Mouse (Mus musculus) c-Kit-positive CD71-negative TER-119-negative erythroid progenitor cells, embryonic 14.5 days (primary cell): ENCODE data around the gene Bco2.
A peak's percentile ranks its signal among the peaks of the same experiment; 100 is the strongest.

ENCODE experiments used
- DNase-seq: peaks from one replicate; pipeline ENCODE4 v3.0.0-alpha.2; 2013; ENCODE audit warnings: low read depth

Gene Bco2

DNA sequence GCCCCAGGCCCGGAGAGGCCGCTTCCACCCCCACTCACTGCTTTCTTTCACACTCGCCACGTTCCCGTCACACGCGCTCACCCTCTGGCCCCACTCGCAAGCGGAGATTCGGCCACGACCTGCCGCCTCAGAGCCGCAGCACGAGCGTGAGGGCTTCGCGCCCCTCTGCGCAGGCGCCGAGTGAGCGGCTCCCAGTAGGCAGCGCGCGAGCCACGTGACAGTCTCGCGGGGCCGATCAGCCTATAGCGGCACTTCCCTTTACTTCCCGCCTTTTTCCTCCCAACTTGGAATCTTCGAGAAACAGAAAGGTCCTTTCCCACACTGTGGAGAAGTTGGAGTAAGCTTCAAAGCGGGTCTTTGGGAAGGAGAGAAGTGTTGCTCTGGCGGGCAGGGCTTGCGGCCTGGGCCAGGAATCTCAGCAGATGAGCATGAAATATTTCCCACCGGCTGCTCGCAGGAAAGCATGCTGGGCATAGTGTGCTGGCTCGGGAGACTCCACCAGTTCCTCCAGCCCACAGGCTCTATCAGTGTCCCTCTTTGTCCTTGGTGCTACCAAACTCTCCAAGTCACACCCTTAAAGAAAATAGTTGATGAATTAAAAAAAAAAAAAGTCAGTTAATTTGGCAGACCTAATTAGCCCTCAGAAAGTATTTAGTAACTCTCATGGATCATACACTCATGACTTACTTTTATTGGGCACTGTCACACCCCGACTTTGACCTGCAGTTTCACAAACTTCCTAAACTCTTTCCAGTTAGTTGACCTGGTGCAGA, 6.3 kb upstream of the Bco2 start, which contains the start of gene Tex12:
Gene Tex12 (minus strand): TSS at position 181 of the 773 bp plus-strand sequence.
- no peak for DNase-seq

DNA sequence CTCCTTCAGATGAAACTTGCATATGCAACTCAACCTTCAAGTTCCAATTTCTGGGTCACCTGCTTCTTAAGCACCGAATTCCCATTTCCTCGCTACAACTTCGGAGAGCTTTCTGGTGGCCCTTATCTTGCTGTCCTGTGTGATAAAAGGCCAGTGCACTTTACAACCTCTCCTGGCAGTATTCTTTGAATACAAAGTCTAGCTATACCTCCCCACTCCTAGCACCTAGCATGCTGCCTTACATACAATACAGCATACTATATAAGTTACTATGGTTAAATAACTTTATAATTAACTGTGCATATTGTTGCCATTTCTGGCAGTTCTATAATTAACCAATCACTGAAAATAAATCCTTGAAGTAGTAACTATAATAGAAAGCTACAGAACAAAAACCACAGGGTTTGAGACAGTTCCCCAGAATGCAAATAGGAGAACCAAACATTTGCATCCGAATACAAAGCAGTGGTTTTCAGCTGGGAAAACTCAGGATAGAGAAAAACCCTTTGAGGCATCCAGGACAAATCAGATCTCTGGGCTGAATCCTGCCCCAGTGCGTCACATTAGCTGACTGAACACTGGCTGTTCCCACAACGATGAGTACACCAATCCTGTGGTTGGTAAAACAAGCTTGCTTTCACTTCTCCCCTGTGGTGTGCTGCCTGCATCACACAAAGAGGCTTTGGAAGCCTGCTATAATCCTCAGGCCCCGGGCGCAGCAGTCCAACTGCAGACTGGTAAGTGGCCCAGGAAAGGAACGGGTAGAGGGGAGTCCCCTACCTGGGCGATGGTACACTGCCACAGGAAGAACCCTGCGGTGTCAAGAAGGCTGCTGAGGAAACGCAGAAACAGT, 514 bp downstream of the Bco2 start, which contains the start of gene Il18:
Gene Il18 (plus strand): TSS at position 587 of the 853 bp plus-strand sequence.
- DNase-seq = no peak

DNA sequence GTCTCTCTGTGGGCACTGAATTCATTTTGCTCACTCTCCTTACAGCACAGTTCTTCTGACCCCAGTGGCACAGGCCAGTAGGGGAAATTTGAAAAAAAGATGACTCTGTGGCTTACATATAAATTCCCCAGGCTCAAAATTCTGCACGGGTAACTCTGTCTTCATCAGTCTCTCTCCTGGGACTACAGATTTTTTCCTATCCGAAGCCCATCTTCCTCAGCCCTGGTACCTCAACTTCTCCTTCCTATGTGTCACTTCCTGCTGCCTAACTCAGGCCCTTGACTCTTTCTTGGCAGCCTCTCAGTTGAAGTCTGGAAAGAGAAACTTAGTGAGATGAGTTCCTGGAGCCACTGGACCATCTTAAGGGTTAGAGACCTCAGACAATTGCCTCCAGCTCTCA, 1.4 kb downstream of the Bco2 start:
- no peak for DNase-seq

DNA sequence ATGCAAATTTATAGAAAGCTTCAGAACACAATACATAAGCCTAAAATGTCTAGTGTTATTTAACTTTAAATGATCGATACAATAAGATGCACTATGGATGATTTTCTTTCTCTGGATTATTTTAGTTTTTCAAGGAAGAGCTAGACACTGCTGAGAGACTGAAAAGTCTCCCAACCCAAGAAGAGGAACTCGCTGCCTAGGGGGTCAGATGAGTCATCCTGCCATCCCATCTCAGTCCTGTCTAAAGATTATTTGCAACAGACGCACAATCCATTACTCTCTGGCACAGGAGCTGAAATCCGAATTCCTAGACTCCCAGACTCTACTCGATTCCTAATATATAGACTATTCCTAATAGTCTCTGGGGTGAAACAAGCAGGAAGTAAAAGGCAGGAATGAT, 2.8 kb downstream of the Bco2 start:
- DNase-seq = no peak

DNA sequence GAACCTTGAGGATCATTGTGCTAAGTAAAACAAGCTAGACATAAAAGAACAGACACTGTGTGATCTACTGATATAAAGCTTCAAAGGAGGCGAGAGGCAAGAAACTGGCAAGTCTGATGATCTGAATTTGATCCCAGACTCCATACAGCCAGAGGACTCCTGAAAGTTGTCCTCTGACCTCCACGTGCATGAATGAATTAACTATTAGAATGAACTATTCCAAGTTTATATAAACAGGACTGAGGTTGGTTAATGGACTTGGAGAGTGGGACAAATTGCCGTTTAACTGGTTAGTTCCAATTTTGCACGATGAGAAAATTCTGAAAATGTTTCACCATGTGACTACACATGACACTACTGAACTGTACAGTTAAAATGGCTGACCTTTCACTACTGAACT, 6.0 kb downstream of the Bco2 start:
- no peak for DNase-seq

DNA sequence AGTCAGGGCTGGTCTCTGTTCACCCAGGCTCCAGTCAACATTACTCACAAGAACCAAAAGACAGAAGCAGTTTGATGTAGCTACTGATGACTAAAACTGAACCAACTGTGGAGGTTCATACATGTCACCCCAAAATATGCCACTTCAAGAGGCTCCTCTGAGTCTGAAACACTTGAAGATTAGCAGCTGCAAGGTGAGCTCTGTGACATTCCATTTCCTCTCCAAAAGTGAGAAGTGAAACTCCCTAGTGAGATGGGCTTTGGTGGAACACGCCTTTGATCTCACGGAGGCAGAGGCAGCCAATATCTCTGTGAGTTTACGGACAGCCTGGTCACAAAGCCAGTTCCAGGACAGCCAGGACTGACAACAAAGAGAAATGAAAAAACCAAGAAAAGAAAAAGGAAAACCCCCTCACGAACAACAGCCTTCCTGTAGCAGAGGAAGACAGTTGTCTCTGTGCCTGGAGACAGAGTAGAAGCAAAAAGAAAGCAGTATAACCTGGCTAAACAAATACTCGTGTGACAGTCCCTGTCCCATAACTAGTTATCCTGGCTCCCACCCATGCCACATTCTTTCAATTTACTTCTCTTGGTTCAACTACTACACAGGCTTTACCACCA, 7.0 kb downstream of the Bco2 start:
- no peak for DNase-seq

DNA sequence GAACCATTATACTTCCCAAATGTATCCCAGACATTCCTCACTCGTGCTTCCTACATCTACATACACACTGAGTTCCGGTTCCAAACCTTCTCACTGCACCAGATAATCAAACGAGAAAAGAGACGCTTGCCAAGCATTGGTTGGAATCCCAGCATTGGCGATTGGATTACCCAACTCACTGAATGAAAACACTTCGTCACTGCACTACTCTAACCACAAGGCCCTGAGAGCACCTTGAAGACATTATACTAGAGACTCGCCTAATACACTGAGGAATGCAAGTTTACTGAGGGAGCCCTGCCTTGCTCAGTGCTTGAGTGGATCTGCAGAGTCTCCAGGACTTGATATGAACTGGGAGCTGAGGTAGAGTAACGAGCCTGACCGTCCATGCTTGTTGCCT, 12.6 kb downstream of the Bco2 start:
- no peak for DNase-seq

DNA sequence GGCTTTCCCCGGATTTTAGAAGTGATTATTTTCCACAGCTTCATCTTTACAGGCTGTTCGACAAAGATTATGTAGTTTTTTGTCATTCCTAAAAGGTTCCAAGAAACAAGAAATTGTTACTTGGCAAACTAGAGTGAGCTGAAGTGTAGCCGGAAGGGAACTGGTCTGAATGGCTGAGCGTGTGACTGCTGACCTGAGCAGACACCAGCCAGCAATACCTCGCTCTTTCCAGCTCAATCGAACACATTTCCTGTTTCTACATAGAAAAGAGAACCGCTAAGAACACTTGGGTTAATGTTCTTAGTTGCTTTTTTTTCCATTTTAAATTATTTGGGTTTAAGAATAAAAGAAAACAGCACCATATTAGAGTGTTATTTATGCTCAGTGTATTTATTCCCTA, 14.8 kb downstream of the Bco2 start:
- DNase-seq = no peak

DNA sequence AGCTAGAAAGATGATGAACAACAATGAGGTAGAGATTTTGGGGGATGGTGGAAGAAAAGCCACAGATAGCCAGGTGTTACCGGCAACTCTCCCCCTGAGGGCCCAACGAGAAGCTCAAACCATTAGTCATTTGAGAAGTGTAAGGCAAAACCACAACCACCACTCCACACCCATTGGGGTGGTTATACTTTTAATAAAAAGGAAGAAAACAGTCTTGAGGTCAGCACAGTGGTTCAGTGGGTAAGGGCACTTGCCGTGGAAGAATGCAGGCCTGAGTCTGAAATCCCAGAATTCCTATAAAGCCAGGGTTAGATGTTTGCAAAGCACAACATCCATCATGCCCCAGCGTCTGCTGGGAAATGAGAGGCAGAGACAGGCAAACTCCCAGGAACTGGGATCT, 17.7 kb downstream of the Bco2 start:
- DNase-seq = no peak

DNA sequence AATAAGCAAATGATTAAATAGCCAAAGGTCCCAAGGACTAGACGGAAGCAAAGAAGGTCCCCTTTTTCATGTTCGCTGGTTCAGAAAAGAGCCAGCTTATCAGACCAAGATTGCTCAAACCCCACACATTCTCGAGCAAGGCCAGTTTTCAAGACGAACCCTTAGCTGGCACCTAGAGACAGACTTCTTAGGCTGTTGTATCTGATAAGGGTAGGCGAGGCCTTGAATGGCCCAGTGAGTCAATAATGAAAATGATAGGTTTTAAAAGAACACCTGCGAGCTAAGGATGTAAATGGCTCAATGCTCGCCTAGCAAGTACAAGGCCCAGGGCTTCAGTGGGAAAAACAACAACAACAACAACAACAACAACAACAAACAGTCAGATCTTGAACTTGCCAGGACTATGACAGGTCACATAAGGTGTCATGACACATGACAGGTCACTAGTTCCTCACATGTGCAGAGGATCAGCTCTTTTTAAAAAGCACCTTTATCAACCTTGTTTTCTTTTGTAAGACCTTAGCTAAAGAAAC, 18.3 kb downstream of the Bco2 start:
- DNase-seq = no peak

DNA sequence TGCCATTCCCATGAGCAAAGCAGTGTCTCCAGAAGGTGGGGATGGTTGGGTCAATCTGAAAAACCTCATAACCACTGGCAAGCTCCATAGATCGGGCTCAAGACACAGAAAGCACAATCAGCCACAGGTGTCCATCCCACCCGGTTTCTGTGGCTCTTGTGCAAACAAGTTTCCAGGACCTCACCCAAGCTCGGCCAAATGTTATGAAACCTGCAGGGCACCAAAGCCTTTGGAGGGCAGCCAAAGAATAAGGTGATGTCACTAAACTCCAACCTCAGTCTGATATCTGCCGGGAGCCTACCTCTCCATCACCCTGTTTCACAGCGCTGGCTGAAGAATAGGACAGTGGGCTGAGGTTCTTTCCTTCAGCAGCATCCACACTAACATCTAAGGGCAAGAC, 19.1 kb downstream of the Bco2 start:
- DNase-seq = no peak

DNA sequence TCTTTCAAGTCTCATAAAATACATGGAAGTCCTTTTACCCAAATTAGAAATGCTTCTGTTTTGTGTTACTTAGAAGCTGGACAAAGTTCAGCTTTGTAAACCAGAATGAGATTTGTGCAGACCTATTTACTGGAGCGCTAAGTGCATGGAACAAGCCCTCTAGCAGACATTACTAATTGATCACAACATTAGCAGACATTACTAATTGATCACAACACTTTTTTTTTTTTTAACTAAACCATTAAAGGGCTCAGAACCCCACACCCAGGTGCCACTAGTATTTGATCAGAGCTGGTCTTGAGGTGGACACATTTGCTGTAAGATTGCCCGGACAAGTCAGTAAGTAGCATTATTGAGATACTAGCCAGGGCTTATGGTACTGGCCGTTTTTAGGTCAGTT, 21.2 kb downstream of the Bco2 start:
- DNase-seq = no peak

DNA sequence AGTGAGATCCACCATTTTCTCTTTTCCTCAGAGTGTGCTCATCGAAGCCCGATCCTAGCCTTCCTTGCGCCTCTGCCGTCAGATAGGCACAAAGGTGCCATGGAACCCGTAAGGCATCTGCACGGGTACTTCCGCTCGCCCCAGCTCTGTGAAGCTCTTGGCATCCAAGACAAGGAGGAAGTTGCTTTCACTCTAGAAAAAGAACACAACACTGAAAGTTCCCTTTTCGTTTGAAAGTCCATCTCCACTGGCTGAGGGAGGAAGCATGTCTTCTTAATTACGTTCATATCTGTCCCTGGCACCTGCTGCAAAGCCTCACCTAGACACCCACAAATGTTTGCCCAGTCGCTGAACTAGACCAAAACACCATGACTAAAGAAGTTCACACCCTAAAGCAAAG, 21.7 kb downstream of the Bco2 start:
- DNase-seq = no peak

DNA sequence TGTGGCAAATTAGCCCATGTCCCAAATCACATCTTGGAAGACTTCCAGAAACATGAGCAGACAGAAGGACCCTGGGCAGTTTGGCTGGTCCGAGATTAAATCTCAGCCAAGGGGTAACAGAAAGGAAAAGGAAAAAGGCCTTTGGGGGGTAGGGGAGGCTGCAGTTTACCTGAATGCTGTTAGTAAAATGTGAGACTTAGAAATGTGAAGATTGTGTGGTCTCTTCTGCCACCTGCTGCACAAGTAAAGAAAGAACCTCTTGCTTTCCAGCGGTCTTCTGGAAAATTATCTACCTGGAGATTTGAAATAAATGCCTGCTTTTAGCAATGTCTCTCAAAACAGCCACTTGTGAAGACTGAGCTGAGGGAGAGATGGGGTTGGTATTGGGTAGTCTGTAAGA, 24.1 kb downstream of the Bco2 start:
- no peak for DNase-seq

DNA sequence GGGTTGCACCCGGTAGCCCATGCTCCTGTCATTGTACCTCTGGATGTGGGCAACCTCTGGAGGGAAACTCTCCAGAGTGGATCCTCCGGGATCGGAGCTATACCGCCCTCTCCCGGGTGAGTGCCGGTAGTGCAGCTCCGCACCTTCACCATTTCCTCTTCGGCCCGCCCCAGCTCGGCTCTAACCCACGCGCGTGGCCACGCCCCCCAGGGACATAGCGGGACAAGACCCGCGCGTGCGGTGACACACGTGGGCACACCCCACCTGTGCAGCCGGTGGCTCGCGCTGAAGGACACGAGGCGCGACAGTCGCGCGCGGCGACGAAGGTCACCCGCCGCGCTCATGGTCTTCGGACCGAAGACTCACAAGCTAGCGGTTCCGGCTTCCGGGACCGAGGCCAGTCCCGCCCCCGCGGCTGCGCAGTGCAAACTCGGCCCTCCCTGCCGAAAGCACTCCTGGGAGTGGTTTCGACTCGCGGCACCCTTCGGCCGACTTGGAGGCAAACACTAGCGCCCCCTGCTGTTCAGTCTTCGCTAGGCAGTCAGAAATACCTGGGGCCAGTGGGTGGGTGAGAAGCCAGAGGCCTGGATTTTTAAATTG, 26.6 kb downstream of the Bco2 start, which contains the start of gene Pts:
Gene Pts (minus strand): TSS at position 432 of the 600 bp plus-strand sequence.
- peak; percentile 96 for DNase-seq

DNA sequence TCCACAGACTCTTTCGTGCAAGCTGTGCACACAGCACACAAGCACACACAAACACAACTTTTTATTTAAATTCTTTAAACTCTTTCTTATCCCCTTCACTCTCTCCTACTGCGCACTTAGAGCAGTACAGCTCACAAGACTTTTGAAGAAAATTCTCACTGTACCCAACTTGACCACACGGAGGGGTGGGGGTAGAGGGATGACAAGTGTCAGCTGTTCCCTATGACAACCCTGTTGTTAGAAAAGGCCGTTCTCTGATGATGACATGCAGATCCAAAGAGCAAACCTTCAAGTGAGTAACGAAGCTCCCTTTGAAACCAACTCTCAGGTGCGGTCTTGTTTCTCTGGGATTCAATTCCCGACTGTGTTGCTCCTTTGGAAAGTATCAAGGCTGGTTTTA, 27.1 kb downstream of the Bco2 start:
- no peak for DNase-seq

DNA sequence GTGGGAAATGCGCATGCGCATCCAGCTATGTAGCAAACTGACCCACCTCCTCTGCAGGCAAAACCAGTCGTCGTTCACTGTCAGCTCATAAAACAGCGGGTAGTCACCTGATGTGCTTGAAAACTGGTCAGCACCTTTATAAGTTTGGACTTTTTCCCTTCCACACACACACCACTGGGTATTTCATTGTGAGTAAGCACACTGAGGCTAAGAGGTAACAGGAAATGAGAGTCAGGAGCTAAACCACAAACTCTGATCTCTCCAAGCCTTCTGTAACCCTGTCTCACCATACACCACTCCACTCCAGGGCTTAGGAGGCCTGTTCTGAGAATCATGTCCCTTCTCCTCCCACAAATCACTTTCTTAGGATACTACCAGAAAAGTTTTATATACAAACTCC, 29.4 kb downstream of the Bco2 start:
- DNase-seq = no peak

DNA sequence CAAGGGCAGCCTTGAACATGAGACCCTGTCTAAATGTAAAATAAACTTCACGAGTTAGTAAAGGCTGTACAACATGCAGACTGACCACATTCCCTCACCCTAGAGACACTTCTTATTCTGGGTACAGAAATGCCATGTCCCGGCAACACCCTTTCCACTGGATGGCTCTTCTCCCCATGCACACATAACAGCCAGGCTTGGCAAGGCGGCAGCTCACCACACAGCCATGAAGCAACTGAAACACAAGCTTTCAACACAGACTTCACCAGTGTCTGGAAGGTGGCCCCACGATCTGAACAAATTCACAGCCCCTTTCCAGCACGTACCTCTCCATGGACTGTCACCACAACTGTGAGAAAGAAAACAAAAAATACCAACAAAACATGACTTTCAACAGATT, 30.0 kb downstream of the Bco2 start:
- no peak for DNase-seq

DNA sequence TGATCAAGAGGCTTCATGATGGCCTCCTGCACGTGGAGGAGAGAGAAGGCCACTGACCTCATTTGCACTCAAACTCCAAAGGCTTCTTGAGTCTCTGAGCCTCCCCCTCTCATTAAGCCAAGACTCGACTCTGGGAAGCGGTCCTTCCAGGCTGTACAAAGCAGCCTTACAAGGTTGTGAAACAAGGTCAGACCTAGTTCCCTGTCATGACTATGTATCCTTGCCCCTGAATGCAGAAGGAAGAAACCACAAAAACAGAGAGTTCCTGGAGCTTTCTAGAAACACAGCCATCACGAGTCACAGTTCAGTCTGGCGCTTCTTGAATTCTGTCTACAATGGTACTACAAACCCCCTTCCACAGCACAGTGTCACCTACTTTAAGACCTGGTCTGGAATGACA, 32.4 kb downstream of the Bco2 start:
- no peak for DNase-seq

DNA sequence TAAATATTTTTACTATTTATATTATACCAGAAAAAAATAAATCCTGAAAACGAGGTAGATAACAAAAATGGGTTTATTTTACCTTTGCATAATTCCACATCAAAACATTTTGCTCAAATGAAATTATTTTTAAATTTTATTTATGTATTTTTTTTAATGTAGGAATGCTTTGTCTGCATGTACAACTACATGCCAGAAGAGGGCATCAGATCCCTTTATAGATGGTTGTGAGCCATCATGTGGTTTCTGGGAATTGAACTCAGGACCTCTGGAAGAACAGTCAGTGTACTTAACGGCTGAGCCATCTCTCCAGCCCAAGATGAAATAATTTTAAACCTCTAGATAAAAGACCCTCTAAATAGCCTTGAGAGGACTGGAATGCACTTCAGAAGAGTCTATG, 33.4 kb downstream of the Bco2 start:
- DNase-seq = no peak

DNA sequence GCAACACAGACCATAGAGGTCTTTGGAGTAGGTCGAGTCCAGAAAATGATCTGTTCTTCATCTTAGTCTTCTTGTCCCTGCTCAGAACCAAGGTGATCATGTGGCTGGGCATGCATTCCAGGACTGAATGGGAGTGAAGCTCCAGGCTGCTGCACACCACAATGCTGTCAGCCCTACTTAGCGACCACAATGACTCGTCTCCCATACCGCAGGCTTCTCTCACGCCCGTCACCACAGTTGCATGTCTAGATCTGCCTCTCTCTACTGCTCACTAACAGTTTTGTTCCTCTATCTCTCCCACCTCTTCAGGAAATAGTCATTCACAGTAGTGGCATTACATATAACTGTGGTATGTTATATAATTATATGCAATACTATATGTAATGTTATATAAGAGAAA, 34.2 kb downstream of the Bco2 start:
- no peak for DNase-seq

DNA sequence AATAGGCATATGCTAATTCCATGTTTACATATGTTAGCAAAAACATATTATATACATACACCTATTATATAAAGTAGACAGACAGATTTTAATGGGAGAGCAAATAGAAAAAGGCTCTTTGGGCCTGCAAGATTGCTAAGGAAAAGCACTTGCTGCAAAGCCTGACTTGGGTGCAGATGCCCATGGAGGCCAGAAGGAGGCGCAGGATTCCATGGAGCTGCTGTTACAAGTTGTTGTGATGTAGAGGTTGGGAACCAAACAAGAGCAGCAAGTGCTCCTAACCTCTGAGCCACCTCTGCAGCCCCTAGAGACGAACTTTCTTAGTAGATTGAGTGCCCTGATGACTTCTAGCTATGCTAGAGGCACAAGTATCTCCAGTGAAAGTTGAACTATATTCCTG, 36.2 kb downstream of the Bco2 start:
- no peak for DNase-seq
